Mouse (Mus musculus): ENCODE measurements at regions not wholly inside any gene's neighbourhood (a gene's known extent, or its start where the extent isn't known, plus 50 kb on each side); places are given as distances from the start of the nearest gene placed in this dataset.

DNA sequence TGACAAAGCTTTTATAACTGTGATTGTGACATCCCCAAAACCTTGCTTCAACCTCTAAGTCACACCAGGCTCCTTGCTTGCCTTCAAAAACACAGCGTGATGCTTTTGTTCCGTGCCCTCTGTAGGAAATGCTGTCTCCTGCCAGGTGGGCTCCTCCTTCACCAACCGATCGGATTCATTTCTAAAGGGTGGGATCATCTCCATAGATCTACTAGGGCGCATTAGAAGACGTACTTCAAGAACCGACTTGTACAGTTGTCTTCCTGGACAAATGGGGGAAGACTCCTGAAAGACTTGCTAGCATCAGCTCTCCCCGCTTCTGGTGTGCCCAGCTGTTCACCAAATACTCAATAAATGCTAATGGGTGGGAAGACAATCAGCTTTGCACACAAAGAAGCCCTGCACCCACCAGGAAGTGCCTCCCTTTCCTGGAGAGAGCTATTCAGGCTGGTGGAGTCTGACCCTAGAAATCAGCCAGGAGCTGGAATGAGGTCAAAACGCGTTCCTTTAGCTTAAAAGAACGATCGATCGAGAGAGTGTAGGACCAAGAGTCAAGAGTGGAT is 53.0 kb downstream of the Hoxa1 start:
- DNase-seq: no peak

DNA sequence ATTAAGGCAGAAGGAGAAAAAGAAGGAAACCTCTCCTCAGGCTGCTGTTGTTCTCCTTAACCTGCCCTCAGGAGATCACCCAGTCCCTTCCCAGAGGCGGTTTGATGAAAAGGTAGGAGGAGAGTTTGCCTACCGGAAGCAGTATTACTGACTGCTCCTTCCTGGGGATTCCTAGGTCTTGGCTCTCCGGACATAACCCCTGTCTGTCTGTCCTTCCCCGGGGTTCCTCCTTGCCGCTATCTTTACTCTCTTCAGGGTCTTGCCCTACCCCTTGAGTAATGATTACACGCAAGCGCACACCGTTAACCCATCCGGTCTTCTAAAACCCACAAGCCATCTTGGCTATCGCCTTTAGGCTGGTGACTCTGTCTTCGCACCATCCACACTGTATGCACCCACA is 54.0 kb downstream of the Hoxa1 start:
- no peak for DNase-seq

DNA sequence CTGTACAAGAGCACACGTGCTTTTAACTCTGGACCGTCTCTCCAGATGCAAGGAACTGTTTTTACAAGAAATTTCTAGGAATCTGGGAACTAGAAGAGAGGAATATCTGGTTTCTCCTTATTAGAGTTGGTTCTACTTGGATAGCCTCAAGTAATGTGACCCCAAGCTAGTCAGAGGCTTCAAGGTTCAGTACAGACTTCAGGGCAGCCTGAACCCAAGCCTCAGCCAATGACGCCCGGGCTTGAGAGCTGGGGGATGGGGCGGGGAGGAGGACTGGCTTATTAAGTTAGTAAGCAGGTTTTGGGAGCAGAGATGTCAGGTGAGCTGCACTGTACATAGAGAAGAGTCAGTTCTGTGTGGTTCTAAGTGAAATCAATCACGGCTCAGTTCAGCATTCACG is 54.5 kb downstream of the Hoxa1 start:
- peak; percentile 87 to 88 for DNase-seq

GRCm38 (mm10) chr6:52102699-52103098 is 55.4 kb downstream of the Hoxa1 start:
- DNase-seq: no peak

DNA sequence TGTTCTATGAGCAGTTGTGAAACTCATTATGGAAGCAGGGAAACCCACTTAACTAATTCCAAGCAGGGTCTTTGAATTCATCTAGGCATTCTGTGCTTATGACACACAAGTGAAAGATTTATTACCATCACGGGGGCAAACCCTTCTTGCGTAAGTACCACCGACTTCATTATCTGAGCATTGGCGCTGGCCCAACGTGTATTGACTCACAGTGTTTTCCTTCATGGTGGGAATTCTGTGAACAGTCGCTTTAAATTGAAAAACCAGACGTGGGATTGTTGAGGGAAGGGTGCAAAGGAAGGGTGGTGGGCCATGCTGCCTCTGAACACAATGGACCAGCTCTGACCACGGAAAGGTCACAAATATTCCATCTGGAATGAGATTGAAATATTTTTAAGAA is 55.9 kb downstream of the Hoxa1 start:
- DNase-seq: no peak

- no peak for DNase-seq
Measured at GRCm38 (mm10) chr6:52101209-52101608, 56.9 kb downstream of the Hoxa1 start.

DNA sequence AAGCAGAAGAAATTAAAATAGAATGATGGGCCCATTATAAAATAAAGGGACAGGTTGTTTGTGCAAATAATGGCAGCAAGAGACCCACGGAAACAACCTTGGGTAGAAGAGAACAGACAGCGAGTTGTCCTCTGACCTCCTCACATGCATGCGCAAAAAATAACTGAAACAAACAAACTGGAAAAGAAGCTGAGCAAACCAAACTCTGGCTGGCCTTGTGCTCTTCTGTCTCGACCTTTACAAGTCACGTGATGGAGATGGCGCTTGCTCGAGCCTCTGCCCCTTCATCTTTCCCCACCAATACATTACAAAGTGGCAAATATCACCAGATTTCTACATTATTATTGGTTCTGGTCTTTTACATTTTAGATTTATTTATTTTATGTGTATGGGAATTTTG is 59.3 kb downstream of the Hoxa1 start:
- peak; percentile 44 to 53 for DNase-seq

GRCm38 (mm10) chr6:52095575-52095974 is 62.5 kb downstream of the Hoxa1 start:
- peak; percentile 41 to 84 for DNase-seq

- no peak for DNase-seq
Measured at GRCm38 (mm10) chr6:52091445-52091844, 66.7 kb downstream of the Hoxa1 start.

- DNase-seq: peak in 1 of 2 experiments; percentile 30
Measured at GRCm38 (mm10) chr6:52085932-52086643, 72.0 kb downstream of the Hoxa1 start.

DNA sequence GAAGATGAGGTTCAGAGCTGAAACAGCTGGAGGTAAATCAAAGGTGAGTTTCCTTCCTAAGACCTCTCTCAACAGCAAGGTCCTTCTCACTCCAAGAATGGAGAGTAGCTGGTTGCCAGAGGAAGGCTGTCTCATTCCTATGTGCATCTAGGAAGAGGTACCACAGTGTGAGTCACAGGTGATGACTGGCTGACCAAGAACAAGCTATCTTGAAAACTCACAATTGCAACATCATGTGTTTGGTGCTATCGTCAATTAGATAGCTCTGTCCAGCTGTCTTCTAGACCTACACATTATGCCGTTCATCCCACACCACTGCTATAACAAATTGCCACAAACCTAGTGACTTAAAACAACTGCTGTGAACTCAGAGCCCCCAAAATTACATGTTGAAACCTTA is 72.3 kb upstream of the Skap2 start:
- DNase-seq: no peak

DNA sequence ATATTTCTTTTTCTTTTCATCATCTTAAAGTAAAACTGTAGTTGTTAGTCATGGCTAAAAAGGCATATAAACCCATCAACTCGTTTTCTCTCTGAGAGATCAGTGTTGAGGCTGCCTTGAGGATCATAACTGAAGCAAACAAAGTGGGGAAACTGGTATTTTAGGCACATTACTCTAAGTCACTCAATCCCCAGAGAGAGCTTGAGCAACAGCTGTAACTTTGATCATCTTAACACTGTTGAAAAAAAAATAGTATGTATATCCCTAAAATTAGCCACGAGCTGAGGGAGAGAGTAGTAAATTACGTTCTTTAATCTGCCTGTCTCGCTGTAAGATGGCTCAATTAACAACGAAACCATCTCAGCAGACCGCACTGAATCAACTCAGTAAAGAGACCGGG is 67.2 kb upstream of the Skap2 start:
- DNase-seq: no peak

GRCm38 (mm10) chr6:52078530-52079340 is 66.4 kb upstream of the Skap2 start:
- DNase-seq: no peak

DNA sequence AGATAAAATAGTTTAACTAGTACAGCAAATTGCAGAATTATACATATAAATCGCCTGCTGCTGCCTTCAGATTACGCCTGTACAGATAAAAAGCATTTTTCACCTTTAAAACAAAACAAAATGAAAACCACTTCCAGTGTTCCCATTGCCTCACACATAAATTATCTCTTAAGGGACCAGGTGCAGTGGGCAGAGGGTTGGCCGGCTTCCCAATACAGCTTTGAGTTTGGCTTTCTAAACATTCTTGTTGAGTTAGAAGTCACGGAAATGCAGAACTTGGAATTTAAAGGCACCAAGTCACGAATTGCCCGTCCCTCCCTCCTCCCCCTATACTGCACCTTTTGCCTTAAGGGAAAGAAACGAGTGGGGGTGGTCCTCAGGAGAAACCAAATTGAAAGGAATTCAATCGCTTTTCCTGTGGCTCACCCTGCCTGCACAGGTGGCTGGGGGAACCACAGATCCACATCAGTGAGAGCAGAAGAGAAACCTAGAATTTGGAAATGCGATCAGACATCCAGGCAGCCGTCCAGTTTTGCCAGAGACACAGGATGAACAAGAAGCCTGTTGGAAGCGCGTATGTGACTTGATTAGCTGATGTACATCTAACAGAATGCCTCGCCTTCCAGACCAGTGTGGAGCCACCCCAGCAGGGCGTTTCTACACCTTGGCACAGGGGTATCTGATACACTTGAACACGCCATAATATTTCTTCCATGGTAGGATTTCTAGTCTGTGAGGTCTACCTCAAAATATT is 64.0 kb upstream of the Skap2 start:
- DNase-seq: no peak

DNA sequence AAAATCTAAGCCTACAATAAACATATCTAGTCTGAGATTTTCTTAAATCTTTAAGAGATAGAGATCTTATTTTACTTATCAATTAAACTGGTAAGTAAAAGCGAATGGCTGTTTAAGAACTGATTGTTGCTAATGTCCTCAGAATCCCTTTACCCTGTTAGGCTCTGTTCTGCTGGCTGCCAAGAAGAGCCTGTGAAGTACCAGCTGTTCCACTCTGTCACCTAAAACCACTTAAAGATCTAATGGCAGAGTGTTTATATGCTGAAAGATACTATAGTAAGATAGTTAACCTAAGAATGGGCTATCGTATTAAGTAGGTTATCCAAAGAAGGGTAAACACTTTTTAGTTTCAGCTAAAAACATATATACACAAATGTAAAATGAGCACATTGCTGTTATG is 62.6 kb upstream of the Skap2 start:
- no peak for DNase-seq

DNA sequence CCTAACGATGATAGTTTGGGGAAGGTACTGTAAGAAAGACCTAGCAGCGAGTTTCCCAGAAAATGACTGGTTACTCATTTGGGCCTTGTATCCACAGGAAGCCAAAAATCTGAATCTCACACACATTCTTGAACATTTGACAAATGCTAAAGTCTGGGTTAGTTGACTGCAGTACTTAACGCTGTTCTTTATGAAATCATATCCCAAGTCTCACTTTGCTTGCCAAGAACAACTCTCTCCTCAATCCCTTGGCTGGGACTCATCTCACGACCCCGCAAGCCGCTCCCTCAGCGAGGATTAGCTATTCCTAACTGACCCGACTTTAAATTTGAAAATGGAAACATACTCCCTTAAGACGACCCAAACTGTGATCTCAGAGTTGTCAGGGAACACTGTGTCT is 54.8 kb upstream of the Skap2 start:
- DNase-seq: no peak

DNA sequence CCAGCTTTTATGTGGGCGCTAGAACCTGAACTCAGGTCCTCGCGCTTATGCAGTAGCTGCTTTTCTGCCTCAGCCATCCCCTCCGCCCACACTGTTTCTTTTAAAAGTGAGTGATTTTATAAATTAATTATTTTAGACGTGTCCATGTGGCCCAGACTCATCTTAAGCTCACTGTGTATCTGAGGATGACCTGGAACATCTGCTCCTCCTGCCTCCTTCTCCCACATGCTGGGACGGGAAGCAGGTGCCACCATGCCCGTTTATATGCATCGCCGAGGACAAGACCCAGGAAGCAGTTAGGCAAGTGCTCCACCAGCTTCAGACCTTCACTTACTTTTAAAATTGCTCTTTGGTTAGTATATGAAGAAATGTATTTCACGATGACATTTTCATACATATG is 53.3 kb upstream of the Skap2 start:
- DNase-seq: no peak

GRCm38 (mm10) chr6:52064176-52065015 is 52.0 kb upstream of the Skap2 start:
- DNase-seq: peak in 1 of 2 experiments; percentile 16
